Mouse (Mus musculus) liver, embryonic 14.5 days (tissue): Measurements from ENCODE around the gene Tmem59l.

Experiments
- CTCF ChIP-seq: IDR thresholded peaks from 2 replicates; pipeline ENCODE4 v1.5.1; 2016; ENCODE audit warnings: antibody characterized with exemption, low read depth, control low read depth
- EP300 ChIP-seq: IDR thresholded peaks from 2 replicates; pipeline ENCODE4 v1.6.1; 2016; ENCODE audit warnings: antibody characterized with exemption, low read depth

GRCm38 (mm10) chr8:70492664-70493640, 5.8 kb upstream of the Tmem59l start, which contains the start of gene Crlf1:
- TF ChIP-seq CTCF (no peak), EP300 (no peak)
